Mouse (Mus musculus) gastrocnemius, postnatal 36 days (tissue): ENCODE results near the gene Samd8. TPM values are rescaled to one million over a fixed set of nuclear protein-coding genes. Genes with fewer than 3 reads are reported as not detected.

Experiments
- total RNA-seq, 2 experiments: library from RNA; stranded (reverse); gene quantifications; 2 replicates each; pipeline ENCODE4 v1.2.3; 2021

The Samd8 gene
- total RNA-seq, 2 experiments from 2014 or later: 39.3 to 42.4 TPM

Other genes starting within 250 kb of the Samd8 start
- gene Dupd1, start 36.0 kb upstream of the Samd8 start, total RNA-seq: 10 to 100 TPM; 39.1 to 62.1 TPM
- gene Dusp13, start 650 bp downstream of the Samd8 start, total RNA-seq: 100 to 1,000 TPM; 163 to 164 TPM
- gene Vdac2, start 74.7 kb downstream of the Samd8 start, total RNA-seq: 100 to 1,000 TPM; 278 to 305 TPM
- gene Comtd1, start 98.4 kb downstream of the Samd8 start, total RNA-seq: 10 to 100 TPM in 1 of 2 experiments, 1 to 10 TPM in 1; 6.9 to 10.4 TPM
- gene Zfp503, start 239.1 kb downstream of the Samd8 start, total RNA-seq: 10 to 100 TPM in 1 of 2 experiments, 1 to 10 TPM in 1; 6.5 to 18.3 TPM